Mouse (Mus musculus) gastrocnemius, postnatal 25 days (tissue): ENCODE results near the gene Shroom3. TPM values are rescaled to one million over a fixed set of nuclear protein-coding genes. Genes with fewer than 3 reads are reported as not detected.
"Not testable (repeated sequence)": the region's sequence is repeated elsewhere in the genome, so short reads cannot be mapped to it uniquely, and the experiment has no call there.

Experiments
- DNase-seq: peaks from one replicate; pipeline ENCODE4 v3.0.0; 2022
- total RNA-seq, 2 experiments: library from RNA; stranded (reverse); gene quantifications; 1 replicate in 1 of 2; 2 replicates in 1 of 2; pipeline ENCODE4 v1.2.3; 2021

The Shroom3 gene
- total RNA-seq, 2 experiments from 2014 or later, result 0.23 to 0.40 TPM

- DNase-seq, result peak; percentile 27
These were observed 214.8 kb downstream of the Shroom3 start for GRCm38 (mm10) chr5:92897766-92898745.

GRCm38 (mm10) chr5:92900470-92900869 is 217.2 kb downstream of the Shroom3 start:
- no peak for DNase-seq

- DNase-seq, result no peak
These were observed 218.6 kb downstream of the Shroom3 start for GRCm38 (mm10) chr5:92901870-92902269.

- no peak for DNase-seq
These were observed 221.9 kb downstream of the Shroom3 start for GRCm38 (mm10) chr5:92905146-92905545.

GRCm38 (mm10) chr5:92905594-92906008 is 222.4 kb downstream of the Shroom3 start:
- DNase-seq, result no peak

GRCm38 (mm10) chr5:92908227-92908626 is 225.0 kb downstream of the Shroom3 start:
- DNase-seq, result no peak

GRCm38 (mm10) chr5:92910838-92911237 is 227.6 kb downstream of the Shroom3 start:
- no peak for DNase-seq

- DNase-seq, result no peak
These were observed 232.2 kb downstream of the Shroom3 start for GRCm38 (mm10) chr5:92915421-92915820.

- DNase-seq, result no peak
These were observed 234.5 kb downstream of the Shroom3 start for GRCm38 (mm10) chr5:92917755-92918154.

- DNase-seq, result no peak
These were observed 234.9 kb downstream of the Shroom3 start for GRCm38 (mm10) chr5:92918170-92918569.

GRCm38 (mm10) chr5:92918866-92919265 is 235.6 kb downstream of the Shroom3 start:
- DNase-seq, result no peak

- no peak for DNase-seq
These were observed 236.2 kb downstream of the Shroom3 start for GRCm38 (mm10) chr5:92919390-92919789.

- no peak for DNase-seq
These were observed 237.7 kb downstream of the Shroom3 start for GRCm38 (mm10) chr5:92920984-92921383.

- no peak for DNase-seq
These were observed 238.5 kb downstream of the Shroom3 start for GRCm38 (mm10) chr5:92921728-92922127.

- not testable (repeated sequence) for DNase-seq
These were observed 239.7 kb downstream of the Shroom3 start for GRCm38 (mm10) chr5:92922981-92923380.

- DNase-seq, result no peak
These were observed 241.7 kb downstream of the Shroom3 start for GRCm38 (mm10) chr5:92924851-92925477.

GRCm38 (mm10) chr5:92927667-92928066 is 244.4 kb downstream of the Shroom3 start:
- DNase-seq, result no peak

GRCm38 (mm10) chr5:92930557-92930956 is 247.3 kb downstream of the Shroom3 start:
- DNase-seq, result no peak

- no peak for DNase-seq
These were observed 248.1 kb downstream of the Shroom3 start for GRCm38 (mm10) chr5:92931298-92931697.

- DNase-seq, result no peak
These were observed 249.8 kb downstream of the Shroom3 start for GRCm38 (mm10) chr5:92933010-92933409.

GRCm38 (mm10) chr5:92933599-92934217 is 250.5 kb downstream of the Shroom3 start:
- DNase-seq, result no peak

- DNase-seq, result no peak
These were observed 251.2 kb downstream of the Shroom3 start for GRCm38 (mm10) chr5:92934269-92934939.
